In genomic region chr9:14614931-14615880, GRCm38 (mm10) we compare ENCODE assay signal across 9 mouse cellular contexts. TPM values are rescaled to one million over a fixed set of nuclear protein-coding genes. Genes with fewer than 3 reads are reported as not detected.
DNase-seq lines count a peak whose midpoint lies in the region; ATAC-seq and TF ChIP-seq lines count a peak whose summit lies in the region.
"Had no signal": no experiment of that assay in that cellular context is flagged by ENCODE, and none has a peak within 500 bp of the region (broad histone marks: within the 10 kb centered on the region; RNA-seq: fewer than 3 reads in every experiment).

No protein-coding gene starts in this region.

- no peaks in the 10 kb centered on the region for H3K27me3 ChIP-seq in forebrain, embryonic 16.5 days (replicated peaks; ENCODE audit: control insufficient read depth, insufficient read depth, low read length)
- no peaks in the 10 kb centered on the region for H3K27me3 ChIP-seq in hindbrain, embryonic 14.5 days (ENCODE audit: control insufficient read depth, insufficient read depth, low read length)
- peaks cover 50% of the 10 kb centered on the region for H3K27me3 ChIP-seq in liver, embryonic 12.5 days (replicated peaks)
- no peaks in the 10 kb centered on the region for H3K27me3 ChIP-seq in neural tube, embryonic 14.5 days (ENCODE audit: control insufficient read depth, insufficient read depth, low read length)

- ATAC-seq in forebrain, embryonic 16.5 days, result peak; percentile 82
- peak; percentile 70 for ATAC-seq in hindbrain, embryonic 14.5 days (ENCODE audit: low FRiP score)
- peak; percentile 71 for ATAC-seq in liver, embryonic 12.5 days
- peak; percentile 82 for ATAC-seq in neural tube, embryonic 14.5 days (ENCODE audit: low read depth)

- H3K27ac ChIP-seq in layer of hippocampus, adult 2 months, result peak overlapping the region; percentile 86
- H3K27ac ChIP-seq in forebrain, embryonic 16.5 days (ENCODE audit: low read length), result peak overlapping the region; percentile 49; the same call in 1 of the 2 replicates
- peak overlapping the region; percentile 52; the same call in 1 of the 2 replicates for H3K27ac ChIP-seq in hindbrain, embryonic 14.5 days
- H3K27ac ChIP-seq in liver, embryonic 12.5 days, result peak overlapping the region; percentile 61
- peak overlapping the region; percentile 49; the same call in 1 of the 2 replicates for H3K27ac ChIP-seq in neural tube, embryonic 14.5 days (ENCODE audit: low read depth, low read length)
- H3K27ac ChIP-seq: macrophage had no signal

- H3K4me2 ChIP-seq in forebrain, embryonic 16.5 days (ENCODE audit: low read length), result peak overlapping the region; percentile 81
- H3K4me2 ChIP-seq in hindbrain, embryonic 14.5 days (replicated peaks), result peak overlapping the region; percentile 79
- H3K4me2 ChIP-seq in liver, embryonic 12.5 days, result peak overlapping the region; percentile 53
- H3K4me2 ChIP-seq in neural tube, embryonic 14.5 days (ENCODE audit: low read depth, low read length), result peak overlapping the region; percentile 69

- H3K4me3 ChIP-seq in layer of hippocampus, adult 2 months, result peak overlapping the region; percentile 76
- H3K4me3 ChIP-seq in forebrain, embryonic 16.5 days (replicated peaks; ENCODE audit: low read length), result peak overlapping the region; percentile 83
- H3K4me3 ChIP-seq in hindbrain, embryonic 14.5 days (replicated peaks; ENCODE audit: low read length), result peak overlapping the region; percentile 79
- H3K4me3 ChIP-seq in liver, embryonic 12.5 days, result peak overlapping the region; percentile 56
- H3K4me3 ChIP-seq in neural tube, embryonic 14.5 days (ENCODE audit: low read depth, low read length), result peak overlapping the region; percentile 72

- TF ChIP-seq CTCF in layer of hippocampus, adult 2 months (conservative IDR thresholded peaks at IDR 0.05), result no peak

- peaks cover 31% of the 10 kb centered on the region for H3K4me1 ChIP-seq in forebrain, embryonic 16.5 days (replicated peaks; ENCODE audit: control insufficient read depth, insufficient read depth, low read length)
- H3K4me1 ChIP-seq in hindbrain, embryonic 14.5 days (replicated peaks; ENCODE audit: control insufficient read depth, insufficient read depth, low read length), result peaks cover 21% of the 10 kb centered on the region
- H3K4me1 ChIP-seq in liver, embryonic 12.5 days, result peaks cover 8% of the 10 kb centered on the region; the same call in 1 of the 2 replicates
- peaks cover 23% of the 10 kb centered on the region for H3K4me1 ChIP-seq in neural tube, embryonic 14.5 days (ENCODE audit: control insufficient read depth, insufficient read depth, low read length)

- peak overlapping the region; percentile 96 for H3K9ac ChIP-seq in forebrain, embryonic 16.5 days (replicated peaks; ENCODE audit: low read depth, low read length)
- peak overlapping the region; percentile 87 for H3K9ac ChIP-seq in hindbrain, embryonic 14.5 days
- H3K9ac ChIP-seq in liver, embryonic 12.5 days, result peak overlapping the region; percentile 58
- H3K9ac ChIP-seq in neural tube, embryonic 14.5 days (replicated peaks; ENCODE audit: low read depth, low read length), result peak overlapping the region; percentile 92

- H3K9me3 ChIP-seq in forebrain, embryonic 16.5 days (ENCODE audit: control insufficient read depth, low read length), result no peaks in the 10 kb centered on the region
- no peaks in the 10 kb centered on the region for H3K9me3 ChIP-seq in hindbrain, embryonic 14.5 days (ENCODE audit: control insufficient read depth, low read length)
- no peaks in the 10 kb centered on the region for H3K9me3 ChIP-seq in liver, embryonic 12.5 days (replicated peaks)
- H3K9me3 ChIP-seq in neural tube, embryonic 14.5 days (ENCODE audit: control insufficient read depth, low read length), result no peaks in the 10 kb centered on the region

- WGBS in forebrain, embryonic 16.5 days, result 9% methylated on average over 33 of the region's 33 CpGs
- 14% methylated on average over 31 of the region's 33 CpGs for WGBS in hindbrain, embryonic 14.5 days
- WGBS in liver, embryonic 12.5 days (ENCODE audit: insufficient replicate concordance), result 8% methylated on average over 32 of the region's 33 CpGs
- 13% methylated on average over 27 of the region's 33 CpGs for WGBS in neural tube, embryonic 14.5 days

- H3K36me3 ChIP-seq in forebrain, embryonic 16.5 days (ENCODE audit: control insufficient read depth, insufficient read depth), result no peaks in the 10 kb centered on the region
- H3K36me3 ChIP-seq in hindbrain, embryonic 14.5 days (replicated peaks; ENCODE audit: control insufficient read depth, insufficient read depth), result no peaks in the 10 kb centered on the region
- no peaks in the 10 kb centered on the region for H3K36me3 ChIP-seq in liver, embryonic 12.5 days
- no peaks in the 10 kb centered on the region for H3K36me3 ChIP-seq in neural tube, embryonic 14.5 days (ENCODE audit: control insufficient read depth, insufficient read depth, low read length)

- no peak for DNase-seq in layer of hippocampus, adult 2 months (ENCODE audit: low spot score in 2 of 2)
- no peak for DNase-seq in layer of hippocampus, adult 9-10 months (ENCODE audit: low spot score)
- DNase-seq in adrenal gland, adult 8-10 months, result peak; percentile 18
- peak; percentile 56 for DNase-seq in hindbrain, embryonic 14.5 days (ENCODE audit: low spot score)
- no peak for DNase-seq in yolk sac, embryonic 10.5 days (ENCODE audit: low spot score)

RNA-seq across cellular contexts. Expression of gene Amotl1, which starts 29.6 kb away (rescaled TPM):
- 10 to 100 TPM; 11.8 to 15.8 TPM for total RNA-seq in layer of hippocampus, adult 2 months (2021)
- total RNA-seq in adrenal gland, adult 8-10 months (2022), result 10 to 100 TPM; 26.5 to 48.4 (median 40.6) TPM
- 9.9 and 10.4 TPM in 2 replicates for polyA plus RNA-seq in forebrain, embryonic 16.5 days (2015; fragmentation: Nextera tagmentation; extraction: Ambion mirVana)
- 10.1 and 10.3 TPM in 2 replicates for polyA plus RNA-seq in hindbrain, embryonic 14.5 days (2014; fragmentation: Nextera tagmentation; extraction: Ambion mirVana)
- polyA plus RNA-seq in liver, embryonic 12.5 days (2016; fragmentation: Nextera tagmentation; extraction: Ambion mirVana), result 3.4 and 3.9 TPM in 2 replicates
- polyA plus RNA-seq in neural tube, embryonic 14.5 days (2014; fragmentation: Nextera tagmentation; extraction: Ambion mirVana), result 8.2 and 11.5 TPM in 2 replicates

Comparison
In these comparisons a context has a peak if more than half of its experiments do, and no peak if none do; other contexts are left out.
1. DNase-seq: peak in adrenal gland, adult 8-10 months (single experiment) and hindbrain, embryonic 14.5 days (single experiment); none in layer of hippocampus, adult 2 months (0 of 2), layer of hippocampus, adult 9-10 months (single experiment) and yolk sac, embryonic 10.5 days (single experiment).
2. Peak in every context shown above with its lines, with median percentiles within 50 percentile points of each other: H3K27ac ChIP-seq, H3K4me3 ChIP-seq, ATAC-seq, H3K4me2 ChIP-seq and H3K9ac ChIP-seq.